Mouse (Mus musculus) cerebellum, adult 18-20 months (tissue): ENCODE measurements around the gene C1ql4.
"Not testable (repeated sequence)": the region's sequence is repeated elsewhere in the genome, so short reads cannot be mapped to it uniquely, and the experiment has no call there.

ENCODE experiments used
- DNase-seq, 2 experiments: peaks; one replicate each; pipeline ENCODE4 v3.0.0; 2021

Gene C1ql4

GRCm38 (mm10) chr15:99097840-99098492, 10.3 kb upstream of the C1ql4 start:
- DNase-seq = peak in 1 of 2 experiments; percentile 21

GRCm38 (mm10) chr15:99096831-99097500, 9.3 kb upstream of the C1ql4 start:
- peak in 1 of 2 experiments; percentile 24 for DNase-seq

- DNase-seq = no peak
Observed at GRCm38 (mm10) chr15:99096061-99096793, 8.6 kb upstream of the C1ql4 start.

- DNase-seq = no peak
Observed at GRCm38 (mm10) chr15:99095356-99095755, 7.7 kb upstream of the C1ql4 start.

- DNase-seq = no peak
Observed at GRCm38 (mm10) chr15:99094631-99095270, 7.1 kb upstream of the C1ql4 start.

GRCm38 (mm10) chr15:99093291-99094258, 6.0 kb upstream of the C1ql4 start:
- DNase-seq = peak; percentile 53 to 58

- no peak for DNase-seq
Observed at GRCm38 (mm10) chr15:99092870-99093269, 5.3 kb upstream of the C1ql4 start, which contains the start of gene Dnajc22. Gene Dnajc22, plus strand, starts transcription at chr15:99093170.

- no peak for DNase-seq
Observed at GRCm38 (mm10) chr15:99089069-99089468, 1.5 kb upstream of the C1ql4 start.

- peak; percentile 57 to 72 for DNase-seq
Observed at GRCm38 (mm10) chr15:99088292-99088691, 675 bp upstream of the C1ql4 start.

- DNase-seq = no peak
Observed at GRCm38 (mm10) chr15:99085997-99086396, 1.6 kb downstream of the C1ql4 start.

GRCm38 (mm10) chr15:99084618-99085017, 3.0 kb downstream of the C1ql4 start:
- DNase-seq = no peak

- no peak for DNase-seq
Observed at GRCm38 (mm10) chr15:99083867-99084557, 3.6 kb downstream of the C1ql4 start.

GRCm38 (mm10) chr15:99083258-99083657, 4.4 kb downstream of the C1ql4 start:
- peak; percentile 34 for DNase-seq

- no peak for DNase-seq
Observed at GRCm38 (mm10) chr15:99082840-99083239, 4.8 kb downstream of the C1ql4 start.

- no peak for DNase-seq
Observed at GRCm38 (mm10) chr15:99082322-99082721, 5.3 kb downstream of the C1ql4 start.

- no peak for DNase-seq
Observed at GRCm38 (mm10) chr15:99079804-99080203, 7.8 kb downstream of the C1ql4 start.

- DNase-seq = no peak
Observed at GRCm38 (mm10) chr15:99078181-99078910, 9.3 kb downstream of the C1ql4 start.

GRCm38 (mm10) chr15:99076011-99076410, 11.6 kb downstream of the C1ql4 start:
- DNase-seq = not testable (repeated sequence)

- DNase-seq = peak; percentile 99
Observed at GRCm38 (mm10) chr15:99074600-99075333, 12.8 kb downstream of the C1ql4 start.
